In genomic region chr15:81154846-81155624, GRCm38 (mm10) we compare ENCODE assay signal across 14 mouse cellular contexts. TPM values are rescaled to one million over a fixed set of nuclear protein-coding genes. Genes with fewer than 3 reads are reported as not detected.
A peak's percentile ranks its signal among the peaks of the same experiment; 100 is the strongest.
DNase-seq lines count a peak whose midpoint lies in the region; ATAC-seq and TF ChIP-seq lines count a peak whose summit lies in the region.
"Had no signal": no experiment of that assay in that cellular context is flagged by ENCODE, and none has a peak within 500 bp of the region (broad histone marks: within the 10 kb centered on the region; RNA-seq: fewer than 3 reads in every experiment).

No protein-coding gene starts in this region.

- no peak for ATAC-seq in kidney, embryonic 16.5 days (ENCODE audit: low FRiP score, low TSS enrichment)
- no peak for ATAC-seq in liver, postnatal 0 days
- ATAC-seq: hindbrain, postnatal 0 days had no signal

- peaks cover 25% of the 10 kb centered on the region; the same call in 1 of the 2 replicates for H3K4me1 ChIP-seq in kidney, embryonic 16.5 days (ENCODE audit: insufficient read depth, low read length)
- H3K4me1 ChIP-seq in MEL (ENCODE audit: control insufficient read depth in 1 of 2, insufficient read depth in 2 of 2, low read length in 2 of 2) = peaks cover 3 to 8% of the 10 kb centered on the region in 2 experiments; a peak in 3 of 4 replicates
- H3K4me1 ChIP-seq in liver, postnatal 0 days (ENCODE audit: insufficient read depth) = peaks cover 14% of the 10 kb centered on the region

- TF ChIP-seq EP300 in MEL (IDR thresholded peaks at IDR 0.05; ENCODE audit: low read depth in 1 of 2, low read length in 2 of 2) = 0 out of 4 replicates have a peak, but pooled peaks of 1 of the 2 experiments have one; percentile 11
- no peak for TF ChIP-seq EP300 in liver, postnatal 0 days (IDR thresholded peaks at IDR 0.05; ENCODE audit: low read depth)

- TF ChIP-seq CTCF in MEL (IDR thresholded peaks at IDR 0.05 in 2 of 3, conservative IDR thresholded peaks at IDR 0.05 in 1 of 3; ENCODE audit: control insufficient read depth in 1 of 3, insufficient read depth in 1 of 3, low read depth in 2 of 3, low read length in 3 of 3, poor library complexity in 1 of 3, severe bottlenecking in 1 of 3) = no peak
- TF ChIP-seq CTCF in liver, postnatal 0 days (IDR thresholded peaks at IDR 0.05; ENCODE audit: low read depth) = no peak

- H3K9me3 ChIP-seq in kidney, embryonic 16.5 days (ENCODE audit: low read length) = no peaks in the 10 kb centered on the region
- no peaks in the 10 kb centered on the region for H3K9me3 ChIP-seq in MEL (replicated peaks; ENCODE audit: insufficient read depth, low read length)
- no peaks in the 10 kb centered on the region for H3K9me3 ChIP-seq in liver, postnatal 0 days (ENCODE audit: low read length)
- H3K9me3 ChIP-seq: limb, embryonic 15.5 days had no signal

- WGBS in kidney, embryonic 16.5 days = 46% methylated on average over 2 of the region's 2 CpGs
- WGBS in liver, postnatal 0 days (ENCODE audit: insufficient replicate concordance) = 57% methylated on average over 2 of the region's 2 CpGs

- H3K27me3 ChIP-seq in kidney, embryonic 16.5 days (ENCODE audit: insufficient read depth, low read length) = no peaks in the 10 kb centered on the region
- H3K27me3 ChIP-seq in MEL (ENCODE audit: control insufficient read depth in 1 of 2, insufficient read depth in 2 of 2, low read length in 2 of 2) = no peaks in the 10 kb centered on the region
- H3K27me3 ChIP-seq in liver, postnatal 0 days (ENCODE audit: insufficient read depth, low read length) = no peaks in the 10 kb centered on the region
- H3K27me3 ChIP-seq: limb, embryonic 15.5 days had no signal

- no peak overlapping the region for H3K4me3 ChIP-seq in kidney, embryonic 16.5 days (ENCODE audit: low read length)
- no peak overlapping the region for H3K4me3 ChIP-seq in MEL (ENCODE audit: control insufficient read depth in 1 of 2, insufficient read depth in 1 of 2, low read depth in 2 of 2, low read length in 2 of 2)
- no peak overlapping the region for H3K4me3 ChIP-seq in liver, postnatal 0 days (ENCODE audit: low read depth, low read length)
- H3K4me3 ChIP-seq: heart, adult 2 months; limb, embryonic 15.5 days had no signal

- DNase-seq in kidney, adult 11 months = no peak
- DNase-seq in A20 (ENCODE audit: low read depth, low spot score) = peak; percentile 62
- DNase-seq in MEL (ENCODE audit: low read depth, low spot score) = peak; percentile 40
- DNase-seq in liver, postnatal 0 days = no peak
- no peak for DNase-seq in neural tube, embryonic 10.5 days (ENCODE audit: extremely low spot score, low spot score)
- no peak for DNase-seq in thymus, postnatal 25 days
- no peak for DNase-seq in cerebellum, adult 9-10 months
- DNase-seq: cerebellum, adult 8-10 months; heart, adult 2 months; layer of hippocampus, postnatal 36 days; right cerebral cortex, postnatal 25 days had no signal

- no peak overlapping the region for H3K9ac ChIP-seq in kidney, embryonic 16.5 days (replicated peaks; ENCODE audit: low read length)
- H3K9ac ChIP-seq in MEL (ENCODE audit: control insufficient read depth, low read depth, low read length, poor library complexity, severe bottlenecking) = no peak overlapping the region
- H3K9ac ChIP-seq in liver, postnatal 0 days (replicated peaks) = no peak overlapping the region
- H3K9ac ChIP-seq: limb, embryonic 15.5 days had no signal

- no peak overlapping the region for H3K4me2 ChIP-seq in kidney, embryonic 16.5 days (replicated peaks; ENCODE audit: low read depth, low read length)
- no peak overlapping the region for H3K4me2 ChIP-seq in liver, postnatal 0 days (ENCODE audit: low read depth, low read length)
- H3K4me2 ChIP-seq: limb, embryonic 15.5 days had no signal

- no peaks in the 10 kb centered on the region for H3K79me2 ChIP-seq in MEL (ENCODE audit: control insufficient read depth, insufficient read depth, low read length, poor library complexity)

- H3K27ac ChIP-seq in kidney, embryonic 16.5 days (ENCODE audit: low read length) = peak overlapping the region; percentile 46
- H3K27ac ChIP-seq in MEL (ENCODE audit: control insufficient read depth, low read depth, low read length) = no peak overlapping the region
- 0 out of 2 replicates have a peak overlapping the region, but pooled peaks have one; percentile 3 for H3K27ac ChIP-seq in liver, postnatal 0 days (ENCODE audit: low read depth)
- H3K27ac ChIP-seq: heart, adult 2 months; hindbrain, postnatal 0 days; limb, embryonic 15.5 days had no signal

- no peak for TF ChIP-seq POLR2A in MEL (IDR thresholded peaks at IDR 0.05; ENCODE audit: control insufficient read depth in 1 of 2, insufficient read depth in 1 of 2, low read depth in 1 of 2, low read length in 2 of 2, poor library complexity in 1 of 2)

- H3K36me3 ChIP-seq in kidney, embryonic 16.5 days (ENCODE audit: insufficient read depth, low read length) = no peaks in the 10 kb centered on the region
- H3K36me3 ChIP-seq in MEL (ENCODE audit: control insufficient read depth in 1 of 2, insufficient read depth in 2 of 2, low read length in 2 of 2) = peaks cover 0 to 8% of the 10 kb centered on the region in 2 experiments; a peak in 2 of 4 replicates
- no peaks in the 10 kb centered on the region for H3K36me3 ChIP-seq in liver, postnatal 0 days (replicated peaks; ENCODE audit: insufficient read depth, low read length)
- H3K36me3 ChIP-seq: limb, embryonic 15.5 days had no signal

- TF ChIP-seq RAD21 in MEL (IDR thresholded peaks at IDR 0.05; ENCODE audit: low read depth, low read length) = no peak

TF ChIP-seq in MEL, 35 proteins besides CTCF, POLR2A, EP300 and RAD21:
- TF ChIP-seq POLR2AphosphoS5 (IDR thresholded peaks at IDR 0.05; ENCODE audit: borderline replicate concordance, low read depth, low read length) = no peak
- TF ChIP-seq ELF1 (IDR thresholded peaks at IDR 0.05; ENCODE audit: low read depth, low read length) = peak; percentile 80

RNA-seq across cellular contexts. Expression of gene Mrtfa, which starts 35.5 kb away (rescaled TPM):
- polyA plus RNA-seq in kidney, embryonic 16.5 days (2015; fragmentation: Nextera tagmentation; extraction: Ambion mirVana) = 22.6 and 28.3 TPM in 2 replicates
- 2.6 and 3.6 TPM in 2 replicates for total RNA-seq in MEL (2012; rRNA removed)
- polyA plus RNA-seq in MEL (2012; ENCODE audit: insufficient read depth in 1 of 2, insufficient read length in 2 of 2, low read depth in 1 of 2, low replicate concordance in 2 of 2, missing spikeins in 1 of 2) = 10 to 100 TPM in 1 of 2 experiments, not detected in 1; 11.9 TPM
- polyA plus RNA-seq in liver, postnatal 0 days (2015; fragmentation: Nextera tagmentation; extraction: Ambion mirVana) = 4.3 and 4.5 TPM in 2 replicates

Comparison
In these comparisons a context has a peak if more than half of its experiments do, and no peak if none do; other contexts are left out.
1. DNase-seq: peak in A20 (single experiment) and MEL (single experiment); none in kidney, adult 11 months (single experiment), liver, postnatal 0 days (single experiment), neural tube, embryonic 10.5 days (single experiment), thymus, postnatal 25 days (single experiment) and cerebellum, adult 9-10 months (single experiment).